Mouse (Mus musculus): ENCODE results near the gene B130006D01Rik.

GRCm38 (mm10) chr11:95698541-95698940 is 24.8 kb upstream of the B130006D01Rik start:
- no peak for TF ChIP-seq CTCF (IDR thresholded peaks at IDR 0.05; ENCODE audit: control insufficient read depth, insufficient read depth, insufficient replicate concordance, low read depth, low read length)
- TF ChIP-seq POLR2A (IDR thresholded peaks at IDR 0.05; ENCODE audit: control insufficient read depth, low read depth, low read length) = no peak
